Mouse (Mus musculus) midbrain, embryonic 12.5 days (tissue): ENCODE results near the gene Ston2. TPM values are rescaled to one million over a fixed set of nuclear protein-coding genes. Genes with fewer than 3 reads are reported as not detected.
A peak's percentile ranks its signal among the peaks of the same experiment; 100 is the strongest.

Source experiments
- ATAC-seq: fragments of 200-750 bp; cut with Nextera tagmentation; 2 replicates; pipeline ENCODE4 v1.8.0; 2017; ENCODE audit warnings: low read depth, moderate TSS enrichment, moderate library complexity; ENCODE audit not compliant: low FRiP score
- H3K27ac ChIP-seq: fragments of 300-500 bp; sonication (generic); replicated peaks from 2 replicates; pipeline ENCODE4 v1.5.1; 2016; ENCODE audit warnings: mild to moderate bottlenecking
- H3K27me3 ChIP-seq: fragments of 300-500 bp; sonication (generic); 2 replicates; pipeline ENCODE4 v1.6.1; 2016; ENCODE audit warnings: mild to moderate bottlenecking
- H3K36me3 ChIP-seq: fragments of 300-500 bp; sonication (generic); 2 replicates; pipeline ENCODE4 v1.6.1; 2016
- H3K4me1 ChIP-seq: fragments of 300-500 bp; sonication (generic); 2 replicates; pipeline ENCODE4 v1.6.1; 2016
- H3K4me2 ChIP-seq: fragments of 300-500 bp; sonication (generic); replicated peaks from 2 replicates; pipeline ENCODE4 v1.6.1; 2016; ENCODE audit warnings: mild to moderate bottlenecking, moderate library complexity
- H3K4me3 ChIP-seq: fragments of 300-500 bp; sonication (generic); 2 replicates; pipeline ENCODE4 v1.5.1; 2016; ENCODE audit warnings: mild to moderate bottlenecking
- H3K9ac ChIP-seq: fragments of 300-500 bp; sonication (generic); replicated peaks from 2 replicates; pipeline ENCODE4 v1.6.1; 2016; ENCODE audit warnings: mild to moderate bottlenecking, moderate library complexity
- H3K9me3 ChIP-seq: fragments of 300-500 bp; sonication (generic); 2 replicates; pipeline ENCODE4 v1.6.1; 2016; ENCODE audit warnings: mild to moderate bottlenecking
- WGBS: fragments of 180-500 bp; shearing (Covaris S2); methylation state at CpG from one replicate; pipeline ENCODE4 v1.1.7; 2016; 5-methylcytosine and 5-hydroxymethylcytosine counted together
- polyA plus RNA-seq: library from polyadenylated mRNA; unstranded; fragments of >200 nt; fragmentation: Nextera tagmentation; extraction: Ambion mirVana; gene quantifications from 2 replicates; pipeline ENCODE4 v1.2.1, GENCODE M21; 2016

Gene Ston2
- polyA plus RNA-seq, 1 experiment from 2014 or later = 8.0 TPM

DNA sequence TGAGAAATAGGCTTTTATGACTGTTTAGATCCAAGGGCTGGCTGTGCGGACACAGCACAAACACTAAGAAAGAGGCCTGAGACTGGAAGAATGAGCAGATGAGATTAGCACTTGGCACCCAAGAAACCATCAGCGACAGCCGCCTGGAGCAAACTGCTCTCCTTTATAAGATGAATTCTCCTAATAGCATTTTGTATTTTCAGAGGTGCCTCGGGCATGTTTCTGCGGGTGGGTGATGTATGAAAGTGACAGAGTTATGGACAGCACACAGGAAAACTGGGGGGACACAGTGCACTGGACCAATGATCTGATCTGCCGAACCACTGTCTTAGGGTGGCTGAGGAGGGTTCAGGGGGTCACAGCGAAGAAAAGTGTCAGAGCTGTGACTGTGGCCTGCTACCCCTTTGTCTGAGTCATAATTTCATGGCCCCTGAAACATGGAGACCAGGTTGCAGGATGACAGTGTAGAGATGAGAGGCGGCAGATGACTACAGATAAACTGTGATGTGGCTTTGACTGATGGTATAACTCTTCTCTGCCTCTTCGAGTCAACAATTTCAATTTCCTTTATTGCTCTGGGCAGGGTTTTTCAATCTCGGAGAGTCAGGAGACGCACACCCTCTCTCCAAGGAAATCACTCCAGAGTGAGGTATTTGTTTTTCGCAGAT is 145.6 kb downstream of the Ston2 start:
- Histone ChIP-seq H3K36me3 (peaks cover 9% of the 10 kb centered on the region), H3K27ac (peak overlapping the region; percentile 78), H3K9me3 (no peaks in the 10 kb centered on the region), H3K4me1 (peaks cover 21% of the 10 kb centered on the region), H3K9ac (no peak overlapping the region), H3K4me2 (no peak overlapping the region), H3K27me3 (no peaks in the 10 kb centered on the region), H3K4me3 (no peak overlapping the region)
- WGBS = 65% methylated on average over 12 of the region's 12 CpGs
- no peak for ATAC-seq

DNA sequence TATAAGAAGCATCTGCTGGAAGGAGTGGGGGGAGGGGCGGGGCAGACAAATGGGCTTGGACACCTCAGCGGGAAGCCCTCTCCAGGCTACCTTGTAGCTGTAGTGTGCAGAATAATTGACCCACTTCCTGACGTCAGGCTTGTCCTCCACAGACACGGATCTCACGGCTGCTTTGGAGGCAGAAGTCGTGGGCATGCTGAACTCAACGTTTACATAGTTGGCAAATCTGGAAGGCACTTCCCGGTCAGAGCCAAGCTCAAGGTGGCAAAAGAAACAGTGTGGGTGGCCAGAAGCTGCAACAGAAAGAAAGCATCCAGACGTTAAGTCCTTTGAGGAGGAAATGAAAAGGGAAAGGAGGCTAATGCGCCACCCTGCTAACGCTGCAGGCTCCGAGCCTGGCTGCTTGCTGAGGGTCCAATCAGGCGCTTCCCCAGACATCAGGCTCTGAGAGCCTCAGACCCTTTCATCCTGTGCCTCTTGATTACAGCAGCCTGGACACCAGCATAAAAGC is 146.5 kb downstream of the Ston2 start:
- Histone ChIP-seq H3K4me2 (peak overlapping the region; percentile 58), H3K9me3 (no peaks in the 10 kb centered on the region), H3K27me3 (no peaks in the 10 kb centered on the region), H3K4me1 (peaks cover 21% of the 10 kb centered on the region), H3K27ac (peak overlapping the region; percentile 78), H3K9ac (peak overlapping the region; percentile 50), H3K4me3 (peak overlapping the region; percentile 34), H3K36me3 (0 out of 2 replicates have a peak, but pooled peaks cover 4% of the 10 kb centered on the region)
- WGBS = 6% methylated on average over 13 of the region's 13 CpGs
- ATAC-seq = peak; percentile 86

GRCm38 (mm10) chr12:91641133-91641532 is 147.1 kb downstream of the Ston2 start:
- peaks cover 21% of the 10 kb centered on the region for H3K4me1 ChIP-seq
- no peaks in the 10 kb centered on the region for H3K9me3 ChIP-seq
- no peaks in the 10 kb centered on the region for H3K36me3 ChIP-seq
- H3K9ac ChIP-seq = peak overlapping the region; percentile 50; the same call in 1 of the 2 replicates
- H3K4me3 ChIP-seq = peak overlapping the region; percentile 34
- peak overlapping the region; percentile 58 for H3K4me2 ChIP-seq
- H3K27me3 ChIP-seq = no peaks in the 10 kb centered on the region
- ATAC-seq = peak; percentile 54
- WGBS = 21% methylated on average over 6 of the region's 7 CpGs
- peak overlapping the region; percentile 78 for H3K27ac ChIP-seq

- Histone ChIP-seq H3K9me3 (no peaks in the 10 kb centered on the region), H3K27me3 (no peaks in the 10 kb centered on the region), H3K27ac (no peak overlapping the region), H3K4me1 (peaks cover 21% of the 10 kb centered on the region), H3K36me3 (no peaks in the 10 kb centered on the region), H3K9ac (no peak overlapping the region), H3K4me3 (no peak overlapping the region), H3K4me2 (peak overlapping the region; percentile 58)
- 48% methylated on average over 7 of the region's 7 CpGs for WGBS
- ATAC-seq = no peak
These were observed 147.5 kb downstream of the Ston2 start for GRCm38 (mm10) chr12:91640712-91641111.

- Histone ChIP-seq H3K9ac (no peak overlapping the region), H3K36me3 (0 out of 2 replicates have a peak, but pooled peaks cover 2% of the 10 kb centered on the region), H3K9me3 (no peaks in the 10 kb centered on the region), H3K4me1 (peaks cover 23% of the 10 kb centered on the region), H3K4me2 (no peak overlapping the region), H3K27ac (no peak overlapping the region), H3K27me3 (no peaks in the 10 kb centered on the region), H3K4me3 (no peak overlapping the region)
- no peak for ATAC-seq
- WGBS = 72% methylated on average over 3 of the region's 3 CpGs
These were observed 149.8 kb downstream of the Ston2 start for GRCm38 (mm10) chr12:91638351-91638750.

GRCm38 (mm10) chr12:91637136-91637909 is 150.9 kb downstream of the Ston2 start:
- H3K36me3 ChIP-seq = 0 out of 2 replicates have a peak, but pooled peaks cover 4% of the 10 kb centered on the region
- no peak for ATAC-seq
- no peaks in the 10 kb centered on the region for H3K27me3 ChIP-seq
- H3K9ac ChIP-seq = no peak overlapping the region
- H3K4me3 ChIP-seq = no peak overlapping the region
- 76% methylated on average over 12 of the region's 12 CpGs for WGBS
- no peak overlapping the region for H3K4me2 ChIP-seq
- H3K27ac ChIP-seq = no peak overlapping the region
- no peaks in the 10 kb centered on the region for H3K9me3 ChIP-seq
- H3K4me1 ChIP-seq = peaks cover 17% of the 10 kb centered on the region

DNA sequence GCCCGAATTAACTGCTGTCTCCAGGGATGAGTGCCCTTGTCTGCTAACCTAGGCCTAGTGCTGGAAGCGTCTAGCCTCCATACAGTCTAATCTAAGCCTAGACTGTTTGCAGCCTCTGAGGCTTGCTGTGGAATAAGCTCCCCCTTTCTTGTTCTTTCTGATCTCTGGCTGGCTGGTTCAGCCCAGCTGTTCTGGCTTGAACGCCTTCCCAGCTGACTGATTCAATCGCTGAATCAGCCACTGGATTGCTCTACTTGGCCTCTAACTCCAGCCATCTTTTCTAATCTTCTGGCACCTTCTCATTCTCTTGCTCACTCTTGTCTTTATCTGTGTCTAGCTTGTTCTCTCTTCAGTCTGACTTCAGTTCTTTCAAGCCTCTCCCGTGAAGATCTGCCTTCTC is 161.7 kb downstream of the Ston2 start:
- Histone ChIP-seq H3K4me1 (no peaks in the 10 kb centered on the region), H3K9ac (no peak overlapping the region), H3K9me3 (no peaks in the 10 kb centered on the region), H3K27me3 (no peaks in the 10 kb centered on the region), H3K4me2 (no peak overlapping the region), H3K36me3 (no peaks in the 10 kb centered on the region), H3K4me3 (no peak overlapping the region), H3K27ac (no peak overlapping the region)
- ATAC-seq = no peak
- 85% methylated on average over 5 of the region's 5 CpGs for WGBS

GRCm38 (mm10) chr12:91625013-91625412 is 163.2 kb downstream of the Ston2 start:
- Histone ChIP-seq H3K4me2 (no peak overlapping the region), H3K4me1 (no peaks in the 10 kb centered on the region), H3K36me3 (no peaks in the 10 kb centered on the region), H3K9ac (no peak overlapping the region), H3K9me3 (no peaks in the 10 kb centered on the region), H3K27me3 (no peaks in the 10 kb centered on the region), H3K27ac (no peak overlapping the region), H3K4me3 (no peak overlapping the region)
- no peak for ATAC-seq
- WGBS = 68% methylated on average over 1 of the region's 1 CpGs

GRCm38 (mm10) chr12:91609425-91609824 is 178.8 kb downstream of the Ston2 start:
- ATAC-seq = no peak
- Histone ChIP-seq H3K27me3 (peaks cover 4% of the 10 kb centered on the region; the same call in 1 of the 2 replicates), H3K9me3 (no peaks in the 10 kb centered on the region), H3K4me3 (no peak overlapping the region), H3K27ac (no peak overlapping the region), H3K36me3 (no peaks in the 10 kb centered on the region), H3K4me2 (no peak overlapping the region), H3K4me1 (peaks cover 4% of the 10 kb centered on the region; the same call in 1 of the 2 replicates), H3K9ac (no peak overlapping the region)
- 93% methylated on average over 5 of the region's 5 CpGs for WGBS

GRCm38 (mm10) chr12:91607678-91608077 is 180.5 kb downstream of the Ston2 start:
- Histone ChIP-seq H3K27me3 (peaks cover 4% of the 10 kb centered on the region; the same call in 1 of the 2 replicates), H3K4me2 (no peak overlapping the region), H3K9me3 (no peaks in the 10 kb centered on the region), H3K9ac (no peak overlapping the region), H3K4me1 (peaks cover 4% of the 10 kb centered on the region; the same call in 1 of the 2 replicates), H3K27ac (no peak overlapping the region), H3K4me3 (no peak overlapping the region), H3K36me3 (no peaks in the 10 kb centered on the region)
- ATAC-seq = no peak
- 33% methylated on average over 7 of the region's 7 CpGs for WGBS

DNA sequence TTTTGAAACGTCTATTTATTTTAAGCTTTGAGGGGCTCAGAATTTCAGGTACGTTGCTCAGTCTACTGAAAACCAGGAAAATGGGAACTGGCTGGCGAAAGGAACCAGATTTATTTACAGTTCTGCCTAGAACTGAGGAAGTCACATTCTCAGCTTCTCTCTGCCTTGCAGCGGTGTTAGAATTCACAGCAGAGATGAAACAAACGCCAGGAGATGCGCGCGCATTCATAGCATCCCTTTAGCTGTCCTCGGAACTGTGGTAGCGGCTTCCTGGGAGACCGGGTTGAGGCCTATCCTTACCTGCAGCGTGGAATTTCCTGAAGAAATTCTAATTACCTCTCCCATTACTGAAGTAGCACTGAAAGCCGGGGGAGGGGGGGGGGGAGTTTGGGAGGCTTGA is 181.5 kb downstream of the Ston2 start:
- ATAC-seq = no peak
- Histone ChIP-seq H3K9me3 (no peaks in the 10 kb centered on the region), H3K9ac (no peak overlapping the region), H3K4me3 (no peak overlapping the region), H3K4me2 (no peak overlapping the region), H3K27ac (no peak overlapping the region), H3K4me1 (peaks cover 4% of the 10 kb centered on the region; the same call in 1 of the 2 replicates), H3K27me3 (peaks cover 4% of the 10 kb centered on the region; the same call in 1 of the 2 replicates), H3K36me3 (no peaks in the 10 kb centered on the region)
- 91% methylated on average over 13 of the region's 13 CpGs for WGBS

GRCm38 (mm10) chr12:91604600-91604999 is 183.6 kb downstream of the Ston2 start:
- H3K36me3 ChIP-seq = no peaks in the 10 kb centered on the region
- no peaks in the 10 kb centered on the region for H3K27me3 ChIP-seq
- no peak overlapping the region for H3K4me2 ChIP-seq
- no peaks in the 10 kb centered on the region for H3K9me3 ChIP-seq
- H3K4me3 ChIP-seq = no peak overlapping the region
- H3K4me1 ChIP-seq = peaks cover 4% of the 10 kb centered on the region; the same call in 1 of the 2 replicates
- H3K9ac ChIP-seq = no peak overlapping the region
- no peak for ATAC-seq
- no peak overlapping the region for H3K27ac ChIP-seq
- 84% methylated on average over 6 of the region's 6 CpGs for WGBS
